Mouse (Mus musculus) spleen, adult 2 months (tissue): ENCODE results near the gene Gabrg3.

Experiments used
- CTCF ChIP-seq: fragments of 200-500 bp; IDR thresholded peaks from 2 replicates; pipeline ENCODE4 v1.5.1; 2011; ENCODE audit warnings: mild to moderate bottlenecking, inconsistent platforms; ENCODE audit not compliant: insufficient read depth, insufficient read length, insufficient replicate concordance; ENCODE audit errors: extremely low read depth
- POLR2A ChIP-seq: fragments of 200-500 bp; IDR thresholded peaks from 2 replicates; pipeline ENCODE4 v1.6.1; 2011; ENCODE audit warnings: low read depth, low read length, inconsistent platforms

DNA sequence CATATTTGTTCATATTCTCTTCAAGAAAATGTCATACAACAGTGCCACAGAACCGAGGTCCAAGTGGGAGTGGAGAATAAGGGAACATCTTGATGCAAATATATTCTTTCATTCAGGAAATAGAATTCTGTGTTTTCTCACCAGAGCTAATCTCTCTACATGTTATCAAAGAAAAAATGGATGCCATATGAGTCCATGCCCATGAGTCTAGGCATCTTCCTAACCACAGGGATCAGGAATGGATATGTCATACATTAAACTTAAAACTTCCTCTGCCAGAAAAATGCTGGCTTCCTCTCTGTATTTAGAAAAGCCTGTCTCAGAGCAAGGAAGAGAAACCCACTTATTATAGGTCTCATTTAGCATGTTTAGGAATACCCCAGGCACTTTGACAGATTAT is 92.9 kb downstream of the Gabrg3 start:
- TF ChIP-seq CTCF (no peak), POLR2A (no peak)
